Mouse (Mus musculus): Measurements from ENCODE around the gene Cars2.
"Not testable (repeated sequence)": the region's sequence is repeated elsewhere in the genome, so short reads cannot be mapped to it uniquely, and the experiment has no call there.

Cars2 gene

GRCm38 (mm10) chr8:11550281-11550948, at the start of gene Cars2:
Gene Cars2 (minus strand): TSS chr8:11550783.
- peak; percentile 93 for DNase-seq (ENCODE audit: low spot score)

- DNase-seq (ENCODE audit: low spot score): no peak
These were observed 42.8 kb upstream of the Cars2 start for GRCm38 (mm10) chr8:11593222-11593884.

- peak; percentile 56 for DNase-seq (ENCODE audit: low spot score)
These were observed 41.7 kb upstream of the Cars2 start for GRCm38 (mm10) chr8:11592296-11592695.

- DNase-seq (ENCODE audit: low spot score): no peak
These were observed 41.3 kb upstream of the Cars2 start for GRCm38 (mm10) chr8:11591837-11592236.

GRCm38 (mm10) chr8:11586374-11586745, 35.8 kb upstream of the Cars2 start:
- no peak for DNase-seq (ENCODE audit: low spot score)

- no peak for DNase-seq (ENCODE audit: low spot score)
These were observed 35.2 kb upstream of the Cars2 start for GRCm38 (mm10) chr8:11585513-11586373.

GRCm38 (mm10) chr8:11575604-11576384, 25.2 kb upstream of the Cars2 start:
- DNase-seq (ENCODE audit: low spot score): no peak

GRCm38 (mm10) chr8:11574911-11575603, 24.5 kb upstream of the Cars2 start:
- no peak for DNase-seq (ENCODE audit: low spot score)

GRCm38 (mm10) chr8:11572428-11572827, 21.8 kb upstream of the Cars2 start:
- DNase-seq (ENCODE audit: low spot score): no peak

- no peak for DNase-seq (ENCODE audit: low spot score)
These were observed 21.4 kb upstream of the Cars2 start for GRCm38 (mm10) chr8:11571950-11572349.

- DNase-seq (ENCODE audit: low spot score): no peak
These were observed 20.2 kb upstream of the Cars2 start for GRCm38 (mm10) chr8:11570742-11571141.

- DNase-seq (ENCODE audit: low spot score): no peak
These were observed 18.9 kb upstream of the Cars2 start for GRCm38 (mm10) chr8:11569260-11570097.

- not testable (repeated sequence) for DNase-seq (ENCODE audit: low spot score)
These were observed 17.6 kb upstream of the Cars2 start for GRCm38 (mm10) chr8:11568193-11568592.

GRCm38 (mm10) chr8:11564721-11565120, 14.1 kb upstream of the Cars2 start:
- no peak for DNase-seq (ENCODE audit: low spot score)

GRCm38 (mm10) chr8:11564236-11564635, 13.7 kb upstream of the Cars2 start:
- no peak for DNase-seq (ENCODE audit: low spot score)

GRCm38 (mm10) chr8:11560220-11560619, 9.6 kb upstream of the Cars2 start:
- no peak for DNase-seq (ENCODE audit: low spot score)

GRCm38 (mm10) chr8:11559511-11559910, 8.9 kb upstream of the Cars2 start:
- DNase-seq (ENCODE audit: low spot score): no peak

- DNase-seq (ENCODE audit: low spot score): peak; percentile 95
These were observed 7.4 kb upstream of the Cars2 start for GRCm38 (mm10) chr8:11557768-11558629.

GRCm38 (mm10) chr8:11557424-11557767, 6.8 kb upstream of the Cars2 start:
- no peak for DNase-seq (ENCODE audit: low spot score)

Measured in ovary, postnatal 36 days (tissue).